Mouse (Mus musculus) ovary, postnatal 10 days (tissue): ENCODE measurements around the gene Vmn1r44.
"Not testable (repeated sequence)": the region's sequence is repeated elsewhere in the genome, so short reads cannot be mapped to it uniquely, and the experiment has no call there.

Source experiments
- DNase-seq: peaks from one replicate; pipeline ENCODE4 v3.0.0; 2022; ENCODE audit warnings: low spot score

Gene Vmn1r44

GRCm38 (mm10) chr6:89883360-89883759 lies at the start of gene Vmn1r44:
Gene Vmn1r44 (plus strand): TSS chr6:89883660.
- DNase-seq = no peak

DNA sequence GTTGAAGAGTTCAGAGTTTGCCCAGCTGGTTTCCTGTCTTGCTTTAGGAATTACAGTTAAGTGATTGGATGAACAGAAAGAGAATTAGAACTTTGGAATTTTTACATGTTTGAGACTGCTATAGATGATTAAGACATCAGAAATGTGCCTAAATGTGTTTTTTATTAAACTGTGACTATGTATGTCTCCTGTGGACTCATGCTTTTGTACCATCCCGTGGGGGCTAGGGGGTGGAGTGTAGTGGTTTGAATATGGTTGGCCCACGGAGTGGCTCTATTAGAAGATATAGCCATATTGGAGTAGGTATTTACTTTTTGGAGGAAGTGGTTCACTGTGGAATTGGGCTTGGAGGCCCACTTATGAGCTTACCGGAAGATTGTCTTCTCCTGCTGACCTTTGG lies 25.9 kb upstream of the Vmn1r44 start:
- DNase-seq = no peak

DNA sequence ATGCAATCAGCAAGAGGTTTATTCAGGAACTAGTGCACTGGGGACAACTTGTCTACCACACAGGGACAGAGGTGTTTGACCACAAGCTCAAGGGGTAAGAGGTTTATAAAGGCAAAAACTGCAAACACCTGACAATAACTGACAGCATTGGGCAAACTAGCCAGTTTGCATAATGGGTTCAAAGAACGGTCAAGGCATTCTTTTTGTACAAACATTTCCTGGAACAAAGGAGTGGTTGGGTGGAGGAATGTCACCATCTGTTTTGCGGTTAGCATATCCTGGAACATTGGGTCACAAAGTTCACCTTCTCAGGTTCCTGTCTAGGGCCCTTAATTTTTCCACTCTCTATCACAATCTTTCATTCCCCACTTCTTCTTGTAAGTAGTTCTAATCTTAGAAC lies 23.6 kb upstream of the Vmn1r44 start:
- DNase-seq = no peak

DNA sequence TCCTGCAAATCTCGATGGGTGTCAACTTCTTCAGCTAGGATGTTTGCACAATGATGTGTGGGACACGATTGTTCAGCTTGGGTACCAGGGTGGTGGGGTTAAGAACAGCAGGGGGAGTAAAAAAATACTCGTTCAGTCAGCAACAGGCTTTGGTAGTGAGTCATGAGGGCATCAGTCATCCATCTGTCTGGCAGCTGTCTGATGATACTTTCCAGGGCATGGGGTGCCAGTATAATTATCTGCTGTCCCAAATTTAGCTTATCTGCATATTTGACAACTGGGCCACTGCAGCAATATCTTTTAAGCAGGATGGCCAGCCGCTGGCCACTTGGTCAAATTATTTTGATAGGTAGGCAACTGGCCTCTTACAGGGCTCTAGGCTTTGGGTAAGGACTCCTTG lies 19.7 kb upstream of the Vmn1r44 start:
- no peak for DNase-seq

DNA sequence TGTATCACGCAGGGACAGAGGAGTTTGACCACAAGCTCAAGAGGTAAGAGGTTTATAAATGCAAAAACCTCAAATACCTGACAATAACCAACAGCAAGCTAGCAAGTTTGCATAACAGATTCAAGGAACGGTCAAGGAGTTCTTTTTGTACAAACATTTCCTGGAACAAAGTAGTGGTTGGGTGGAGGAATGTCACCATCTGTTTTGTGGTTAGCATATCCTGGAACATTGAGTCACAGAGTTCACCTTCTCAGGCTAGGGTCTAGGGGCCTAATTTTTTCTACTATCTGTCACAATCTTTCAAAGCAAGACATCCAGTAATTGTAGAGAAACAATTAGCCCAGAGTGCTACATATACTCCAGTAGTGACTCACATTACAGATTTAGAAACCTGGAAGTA lies 16.2 kb upstream of the Vmn1r44 start:
- DNase-seq = no peak

DNA sequence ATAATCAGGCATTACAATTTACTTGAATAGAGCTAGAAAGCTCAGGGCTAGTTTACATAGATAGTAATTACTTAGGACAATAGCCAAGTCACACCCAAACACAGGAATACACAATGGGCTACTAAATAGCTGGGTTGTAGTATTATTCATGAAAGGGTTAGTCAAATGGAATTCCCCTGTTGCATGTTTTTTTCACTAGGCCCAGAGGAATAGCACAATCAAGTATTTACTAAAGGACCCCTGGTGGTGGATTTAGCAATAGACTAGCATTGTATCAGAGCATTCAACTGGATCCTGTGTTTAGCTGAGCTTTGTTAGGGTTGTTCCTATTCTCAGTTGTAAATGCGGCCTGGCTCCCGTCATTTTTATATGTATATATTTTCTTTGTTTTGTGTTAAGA lies 15.5 kb upstream of the Vmn1r44 start:
- DNase-seq = no peak

DNA sequence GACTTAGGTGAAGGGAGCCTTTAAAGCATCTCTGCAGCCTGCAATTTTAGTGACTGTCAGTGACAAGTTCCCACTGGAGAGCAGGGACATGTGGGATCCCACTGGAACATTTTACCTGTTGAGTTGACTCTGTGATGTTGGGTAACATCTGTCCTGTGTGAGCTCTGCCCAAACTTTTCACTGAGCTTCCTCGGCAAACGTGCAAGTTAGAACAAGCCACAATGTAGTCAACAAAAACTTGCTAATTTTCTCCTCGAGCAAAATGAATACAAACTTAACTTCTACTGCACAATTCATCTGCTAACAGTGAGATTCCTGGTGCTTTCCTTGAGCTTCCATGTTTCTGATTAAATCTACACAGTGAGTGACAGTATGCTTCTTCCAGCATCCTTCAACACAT lies 7.1 kb upstream of the Vmn1r44 start, which contains the start of the genes Vmn1r42 and Vmn1r43:
Gene Vmn1r42, minus strand, starts transcription at position 101 of the 400 bp plus-strand sequence.
Gene Vmn1r43, minus strand, starts transcription at position 101 of the 400 bp plus-strand sequence.
- DNase-seq = not testable (repeated sequence)

DNA sequence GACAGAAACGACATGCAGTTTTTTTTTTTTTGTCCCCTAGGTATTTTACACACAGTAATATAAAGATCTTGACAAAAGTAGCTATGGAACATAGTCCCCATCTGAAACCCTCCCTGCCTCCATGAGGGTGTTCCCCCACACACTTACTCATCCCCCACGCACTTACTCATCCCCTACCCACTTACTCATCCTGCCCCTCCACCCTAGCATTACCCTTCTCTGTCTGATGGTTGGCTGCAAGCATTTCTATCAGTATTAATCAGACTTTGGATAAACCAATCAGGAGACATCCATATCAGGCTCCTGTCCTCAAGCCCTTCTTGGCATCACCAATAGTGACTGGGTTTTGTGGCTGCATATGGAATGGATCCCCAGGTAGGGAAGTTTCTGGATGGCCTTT lies 6.5 kb upstream of the Vmn1r44 start:
- no peak for DNase-seq

DNA sequence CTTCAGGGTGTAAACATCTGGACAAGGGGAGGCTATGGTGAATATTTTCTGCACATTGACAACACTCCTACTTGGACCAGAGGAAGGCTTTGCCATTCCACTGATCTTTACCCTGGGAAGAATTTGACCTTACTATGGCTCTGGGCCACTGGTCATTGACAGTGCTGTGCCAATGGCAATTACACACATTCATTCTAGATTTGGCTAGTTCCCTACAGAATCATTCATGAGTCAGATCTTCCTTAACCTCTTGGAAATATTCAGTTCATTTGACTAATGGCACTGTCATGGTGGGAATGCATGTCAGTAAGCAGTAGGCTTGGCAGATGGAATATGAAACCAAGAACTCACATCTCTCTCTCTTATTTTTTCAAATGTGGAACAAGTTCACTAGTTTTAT lies 2.6 kb upstream of the Vmn1r44 start:
- no peak for DNase-seq

DNA sequence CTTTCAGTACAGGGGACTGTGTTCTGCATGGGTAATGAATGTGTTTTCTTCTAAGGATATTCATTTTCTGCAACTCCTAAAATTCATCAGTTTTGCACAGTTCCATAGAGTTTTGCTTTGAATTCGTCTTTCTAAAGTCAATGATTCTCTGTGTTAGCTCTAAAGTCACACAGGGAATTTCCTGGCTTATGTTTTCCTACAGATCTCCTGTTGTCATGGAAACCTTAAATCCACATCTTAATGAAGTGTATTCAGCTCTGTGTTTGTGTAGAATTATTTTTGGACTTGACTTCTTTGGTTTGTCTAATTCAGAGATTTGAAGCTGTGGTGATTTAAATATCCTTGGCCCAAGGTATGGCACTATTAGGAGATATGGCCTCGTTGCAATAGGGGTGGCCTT lies 352 bp downstream of the Vmn1r44 start:
- no peak for DNase-seq

- DNase-seq = not testable (repeated sequence)
Observed at GRCm38 (mm10) chr6:89940498-89940897, 57.0 kb downstream of the Vmn1r44 start, which contains the start of gene Vmn1r45. Gene Vmn1r45 (minus strand): TSS chr6:89940598.

DNA sequence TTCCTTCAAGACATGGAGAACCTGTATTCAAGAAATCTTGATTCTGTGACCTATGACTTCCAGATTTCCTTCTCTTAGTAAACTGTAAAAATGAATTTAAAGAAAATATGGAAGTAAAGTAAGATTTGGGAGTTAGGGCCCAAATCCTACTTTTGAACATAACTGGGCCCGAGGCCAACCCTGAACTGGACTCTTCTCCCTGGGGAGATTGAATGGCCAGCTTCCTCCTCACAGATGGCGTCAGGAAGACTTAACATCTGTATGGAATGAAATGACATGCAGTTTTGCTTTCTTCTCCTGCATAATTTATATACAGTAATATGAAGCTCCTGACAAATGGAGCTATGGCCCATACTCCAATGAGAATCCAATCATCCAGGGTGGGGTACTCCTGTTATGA lies 57.5 kb downstream of the Vmn1r44 start:
- DNase-seq = no peak
